Mouse (Mus musculus) bone marrow macrophage, adult 2 months (primary cell): ENCODE data around the gene Gm20683. TPM values are rescaled to one million over a fixed set of nuclear protein-coding genes. Genes with fewer than 3 reads are reported as not detected.
A peak's percentile ranks its signal among the peaks of the same experiment; 100 is the strongest.

ENCODE experiments used
- H3K27ac ChIP-seq: 2 replicates; pipeline ENCODE4 v1.5.1; 2012; ENCODE audit warnings: low read depth, low read length; ENCODE audit not compliant: insufficient read depth
- H3K4me1 ChIP-seq: 2 replicates; pipeline ENCODE4 v1.6.1; 2012; ENCODE audit warnings: low read length; ENCODE audit not compliant: control insufficient read depth, insufficient read depth
- H3K4me3 ChIP-seq: 2 replicates; pipeline ENCODE4 v1.5.1; 2012; ENCODE audit warnings: mild to moderate bottlenecking, low read length, moderate library complexity; ENCODE audit not compliant: insufficient read depth
- CTCF ChIP-seq: IDR thresholded peaks from 2 replicates; pipeline ENCODE4 v1.5.1; 2012; ENCODE audit warnings: low read depth, mild to moderate bottlenecking, low read length, moderate library complexity
- POLR2A ChIP-seq: IDR thresholded peaks from 2 replicates; pipeline ENCODE4 v1.6.1; 2012; ENCODE audit warnings: mild to moderate bottlenecking, low read depth, low read length, borderline replicate concordance
- polyA plus RNA-seq: library from polyadenylated mRNA; stranded (reverse); fragments of >200 nt; gene quantifications from 2 replicates; pipeline ENCODE4 v1.2.4, GENCODE M21; 2012; ENCODE audit not compliant: missing spikeins, insufficient read depth, insufficient read length

Gm20683 gene
- polyA plus RNA-seq, 1 experiment = 1.5 TPM

- Histone ChIP-seq H3K4me1 (peaks cover 13% of the 10 kb centered on the region), H3K4me3 (peak overlapping the region; percentile 81), H3K27ac (peak overlapping the region; percentile 27)
- no peak for TF ChIP-seq CTCF
- no peak for TF ChIP-seq POLR2A
Measured at GRCm38 (mm10) chr17:25867836-25868600, 26.5 kb upstream of the Gm20683 start.

- Histone ChIP-seq H3K4me1 (peaks cover 13% of the 10 kb centered on the region), H3K27ac (peak overlapping the region; percentile 27)
Measured at GRCm38 (mm10) chr17:25867509-25867835, 25.9 kb upstream of the Gm20683 start.

GRCm38 (mm10) chr17:25866172-25866571 is 24.6 kb upstream of the Gm20683 start:
- no peak overlapping the region for H3K4me3 ChIP-seq
- TF ChIP-seq POLR2A (no peak), CTCF (no peak)
- peaks cover 10% of the 10 kb centered on the region for H3K4me1 ChIP-seq
- no peak overlapping the region for H3K27ac ChIP-seq

More at GRCm38 (mm10) chr17:25867509-25867835, 25.9 kb upstream of the Gm20683 start:
- H3K4me3 ChIP-seq = peak overlapping the region; percentile 81
- TF ChIP-seq CTCF (no peak), POLR2A (no peak)

GRCm38 (mm10) chr17:25865288-25865687 is 23.7 kb upstream of the Gm20683 start:
- no peak for TF ChIP-seq CTCF
- no peak for TF ChIP-seq POLR2A
- Histone ChIP-seq H3K27ac (no peak overlapping the region), H3K4me3 (no peak overlapping the region), H3K4me1 (peaks cover 15% of the 10 kb centered on the region)

- Histone ChIP-seq H3K27ac (no peak overlapping the region), H3K4me3 (no peak overlapping the region), H3K4me1 (peaks cover 15% of the 10 kb centered on the region)
- no peak for TF ChIP-seq POLR2A
- TF ChIP-seq CTCF = no peak
Measured at GRCm38 (mm10) chr17:25864311-25864710, 22.7 kb upstream of the Gm20683 start.

- peaks cover 10% of the 10 kb centered on the region for H3K4me1 ChIP-seq
- H3K27ac ChIP-seq = no peak overlapping the region
- no peak for TF ChIP-seq CTCF
- no peak for TF ChIP-seq POLR2A
Measured at GRCm38 (mm10) chr17:25863681-25864080, 22.1 kb upstream of the Gm20683 start.

GRCm38 (mm10) chr17:25861704-25862612 is 20.4 kb upstream of the Gm20683 start:
- Histone ChIP-seq H3K4me3 (peak overlapping the region; percentile 69), H3K4me1 (peaks cover 9% of the 10 kb centered on the region), H3K27ac (peak overlapping the region; percentile 3)
- TF ChIP-seq POLR2A (no peak), CTCF (no peak)

More at GRCm38 (mm10) chr17:25863681-25864080, 22.1 kb upstream of the Gm20683 start:
- H3K4me3 ChIP-seq = no peak overlapping the region

- Histone ChIP-seq H3K27ac (peak within 1 kb of the TSS; percentile 3), H3K4me1 (0 out of 2 replicates have a peak, but pooled peaks cover 5% of the 10 kb centered on the region), H3K4me3 (peak within 1 kb of the TSS; percentile 69)
- no peak for TF ChIP-seq CTCF
- TF ChIP-seq POLR2A = no peak
Measured at GRCm38 (mm10) chr17:25860832-25861703, 19.5 kb upstream of the Gm20683 start, which contains the start of gene Wdr90. TSS of gene Wdr90 (minus strand) at chr17:25861501.

- H3K27ac ChIP-seq = no peak overlapping the region
- TF ChIP-seq CTCF (no peak), POLR2A (no peak)
- peak overlapping the region; percentile 69; the same call in 1 of the 2 replicates for H3K4me3 ChIP-seq
- 0 out of 2 replicates have a peak, but pooled peaks cover 5% of the 10 kb centered on the region for H3K4me1 ChIP-seq
Measured at GRCm38 (mm10) chr17:25860229-25860628, 18.7 kb upstream of the Gm20683 start.
